Mouse (Mus musculus) effector memory CD4-positive, alpha-beta T cell, adult 7 months (primary cell): ENCODE results near the gene Lrch2. TPM values are rescaled to one million over a fixed set of nuclear protein-coding genes. Genes with fewer than 3 reads are reported as not detected.

Experiments used
- polyA plus RNA-seq: library from polyadenylated mRNA; unstranded; fragments of 100-300 nt; shearing (Covaris generic); gene quantifications from one replicate; pipeline ENCODE4 v1.2.1, GENCODE M21; 2017

The Lrch2 gene
- polyA plus RNA-seq, result not detected

DNA sequence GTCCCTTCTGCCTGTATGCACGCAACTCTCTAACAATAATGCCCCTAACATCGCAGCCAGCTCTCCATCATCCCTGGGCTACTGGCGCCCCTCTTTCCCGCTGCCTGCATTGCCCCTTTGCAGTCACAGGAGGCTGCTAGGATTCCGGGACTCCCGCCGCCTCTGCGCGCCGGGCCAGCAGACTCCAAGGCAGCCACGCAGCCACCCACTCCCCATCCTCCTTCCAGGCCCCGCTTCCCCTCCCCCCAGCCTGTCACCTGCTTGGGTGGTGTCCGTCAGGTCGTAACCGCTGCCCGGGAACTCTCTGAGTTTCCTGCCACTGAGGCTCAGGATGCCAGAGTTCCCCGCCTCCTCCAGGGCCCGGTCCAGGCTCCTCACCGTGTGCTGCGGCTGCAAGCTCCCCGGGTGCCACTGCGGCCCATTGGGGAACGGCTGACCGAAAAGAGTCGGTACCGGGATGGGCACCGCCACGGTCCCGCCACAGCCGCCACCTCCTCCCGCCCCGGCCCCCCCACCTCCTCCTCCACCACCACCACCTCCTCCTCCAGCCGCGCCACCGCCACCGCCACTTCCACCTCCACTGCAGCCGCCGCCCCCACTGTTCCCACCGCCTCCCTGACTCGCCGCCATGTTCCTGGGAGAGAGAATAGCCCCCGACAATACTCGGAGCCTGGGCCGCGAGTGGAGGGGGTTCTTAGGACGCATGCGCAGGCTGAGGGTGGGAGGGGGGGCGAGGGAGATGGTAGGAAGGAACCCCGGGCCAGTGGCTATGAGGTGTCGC, at the start of gene Lrch2:
Gene Lrch2, minus strand, starts transcription at position 661 of the 781 bp plus-strand sequence.

GRCm38 (mm10) chrX:147453610-147454009, 100.3 kb downstream of the Lrch2 start, which contains the start of gene Vmn1r239-ps:
Gene Vmn1r239-ps (minus strand): TSS chrX:147453710.

DNA sequence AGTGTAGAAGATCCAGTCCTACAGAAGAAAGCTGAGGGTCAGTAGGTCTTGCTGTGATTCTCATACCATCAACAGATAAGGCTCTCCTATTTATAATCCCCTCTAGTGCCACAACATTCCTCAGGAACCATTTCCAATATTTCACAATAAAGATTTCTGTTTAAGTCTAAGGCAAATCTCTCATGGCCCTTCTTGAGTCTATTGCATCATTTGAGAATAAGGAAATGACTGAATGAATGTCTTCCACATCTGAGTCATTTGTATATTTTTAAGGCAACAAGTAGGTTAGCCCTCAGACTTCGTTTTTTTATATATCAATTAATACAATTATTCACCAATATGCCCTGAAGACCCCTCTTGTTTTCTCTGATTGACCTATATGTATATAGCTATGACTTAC, 124.8 kb downstream of the Lrch2 start, which contains the start of gene Il13ra2:
Gene Il13ra2, minus strand, starts transcription at position 64 of the 400 bp plus-strand sequence.

Other genes with a start within 250 kb of the Lrch2 start
- gene Il13ra2, start 124.9 kb downstream of the Lrch2 start, polyA plus RNA-seq, result not detected
- not detected for gene Vmn1r239-ps, start 100.4 kb downstream of the Lrch2 start, polyA plus RNA-seq
- not detected for gene Gm15128, start 211.9 kb upstream of the Lrch2 start, polyA plus RNA-seq